Mouse (Mus musculus) MEL (cell line): Measurements from ENCODE around the gene Mri1. TPM values are rescaled to one million over a fixed set of nuclear protein-coding genes. Genes with fewer than 3 reads are reported as not detected.

Experiments
- DNase-seq: peaks from one replicate; pipeline ENCODE4 v3.0.0; 2011; ENCODE audit warnings: low read depth, low spot score
- H3K27ac ChIP-seq: 2 replicates; pipeline ENCODE4 v1.5.1; 2012; ENCODE audit warnings: low read depth, mild to moderate bottlenecking, control low read depth, low read length, moderate library complexity; ENCODE audit not compliant: control insufficient read depth
- H3K27me3 ChIP-seq, 2 experiments: fragments of 150-350 bp in 1 of 2; sonication (generic) in 1 of 2; 2 replicates each; pipeline ENCODE4 v1.6.1; 2012; ENCODE audit warnings: low read length in 2 of 2, mild to moderate bottlenecking in 2 of 2, improper control_type of control experiment in 1 of 2, moderate library complexity in 1 of 2; ENCODE audit not compliant: insufficient read depth in 2 of 2, control insufficient read depth in 1 of 2
- H3K36me3 ChIP-seq, 2 experiments: 2 replicates each; pipeline ENCODE4 v1.6.1; 2012 to 2014; ENCODE audit warnings: low read length in 2 of 2, improper control_type of control experiment in 1 of 2, inconsistent platforms in 1 of 2, mild to moderate bottlenecking in 1 of 2; ENCODE audit not compliant: insufficient read depth in 2 of 2, control insufficient read depth in 1 of 2
- H3K4me1 ChIP-seq, 2 experiments: fragments of 150-350 bp in 1 of 2; sonication (generic) in 1 of 2; 2 replicates each; pipeline ENCODE4 v1.6.1; 2012; ENCODE audit warnings: low read length in 2 of 2, improper control_type of control experiment in 1 of 2, mild to moderate bottlenecking in 1 of 2; ENCODE audit not compliant: insufficient read depth in 2 of 2, control insufficient read depth in 1 of 2
- H3K4me3 ChIP-seq, 2 experiments: fragments of 150-350 bp in 1 of 2; sonication (generic) in 1 of 2; 2 replicates each; pipeline ENCODE4 v1.5.1; 2012; ENCODE audit warnings: low read depth in 2 of 2, low read length in 2 of 2, mild to moderate bottlenecking in 2 of 2, moderate library complexity in 2 of 2, control low read depth in 1 of 2, improper control_type of control experiment in 1 of 2; ENCODE audit not compliant: control insufficient read depth in 1 of 2, insufficient read depth in 1 of 2
- H3K79me2 ChIP-seq: 2 replicates; pipeline ENCODE4 v1.6.1; 2012; ENCODE audit warnings: mild to moderate bottlenecking, low read length, moderate library complexity; ENCODE audit not compliant: control insufficient read depth, poor library complexity, insufficient read depth
- H3K9ac ChIP-seq: 2 replicates; pipeline ENCODE4 v1.6.1; 2012; ENCODE audit warnings: low read depth, mild to moderate bottlenecking, control low read depth, low read length, moderate library complexity; ENCODE audit not compliant: control insufficient read depth, poor library complexity, severe bottlenecking
- H3K9me3 ChIP-seq: fragments of 150-350 bp; sonication (generic); replicated peaks from 2 replicates; pipeline ENCODE4 v1.6.1; 2012; ENCODE audit warnings: mild to moderate bottlenecking, low read length, improper control_type of control experiment, moderate library complexity; ENCODE audit not compliant: insufficient read depth
- BHLHE40 ChIP-seq: IDR thresholded peaks from 2 replicates; pipeline ENCODE4 v1.6.1; 2012; ENCODE audit warnings: low read depth, mild to moderate bottlenecking, inconsistent platforms, low read length, improper control_type of control experiment, borderline replicate concordance
- CHD1 ChIP-seq: IDR thresholded peaks from 2 replicates; pipeline ENCODE4 v1.6.1; 2012; ENCODE audit warnings: low read depth, mild to moderate bottlenecking, inconsistent platforms, low read length, improper control_type of control experiment
- CTCF ChIP-seq, 3 experiments: IDR thresholded peaks in 2 of 3; conservative IDR thresholded peaks in 1 of 3; 2 replicates each; pipeline ENCODE4 v1.5.1; 2011 to 2012; ENCODE audit warnings: low read length in 3 of 3, low read depth in 2 of 3, mild to moderate bottlenecking in 2 of 3, improper control_type of control experiment in 1 of 3, inconsistent platforms in 1 of 3, mixed read lengths in 1 of 3, moderate library complexity in 1 of 3; ENCODE audit not compliant: control insufficient read depth in 1 of 3, insufficient read depth in 1 of 3, poor library complexity in 1 of 3, severe bottlenecking in 1 of 3
- E2F4 ChIP-seq: IDR thresholded peaks from 2 replicates; pipeline ENCODE4 v1.6.1; 2011; ENCODE audit warnings: low read depth, low read length, improper control_type of control experiment, borderline replicate concordance
- ETS1 ChIP-seq: IDR thresholded peaks from 2 replicates; pipeline ENCODE4 v1.6.1; 2012; ENCODE audit warnings: low read depth, mild to moderate bottlenecking, inconsistent platforms, low read length, improper control_type of control experiment, moderate library complexity
- GABPA ChIP-seq: IDR thresholded peaks from 2 replicates; pipeline ENCODE4 v1.6.1; 2012; ENCODE audit warnings: low read depth, mild to moderate bottlenecking, inconsistent platforms, low read length, improper control_type of control experiment, moderate library complexity
- GATA1 ChIP-seq: IDR thresholded peaks from 2 replicates; pipeline ENCODE4 v1.6.1; 2011; ENCODE audit warnings: low read depth, low read length, improper control_type of control experiment
- KAT2A ChIP-seq: conservative IDR thresholded peaks from 2 replicates; pipeline ENCODE4 v1.6.1; 2012; ENCODE audit warnings: low read depth, low read length, improper control_type of control experiment, inconsistent platforms
- MAFK ChIP-seq: IDR thresholded peaks from 2 replicates; pipeline ENCODE4 v1.6.1; 2011; ENCODE audit warnings: low read depth, mild to moderate bottlenecking, low read length, improper control_type of control experiment, borderline replicate concordance
- MAZ ChIP-seq: IDR thresholded peaks from 2 replicates; pipeline ENCODE4 v1.6.1; 2012; ENCODE audit warnings: low read depth, mild to moderate bottlenecking, inconsistent platforms, low read length, improper control_type of control experiment
- MYC ChIP-seq: IDR thresholded peaks from 2 replicates; pipeline ENCODE4 v1.6.1; 2011; ENCODE audit warnings: low read depth, mild to moderate bottlenecking, low read length, improper control_type of control experiment, moderate library complexity
- POLR2A ChIP-seq, 2 experiments: IDR thresholded peaks; 2 replicates each; pipeline ENCODE4 v1.6.1; 2011 to 2012; ENCODE audit warnings: low read length in 2 of 2, mild to moderate bottlenecking in 2 of 2, control low read depth in 1 of 2, improper control_type of control experiment in 1 of 2, low read depth in 1 of 2, moderate library complexity in 1 of 2; ENCODE audit not compliant: control insufficient read depth in 1 of 2, insufficient read depth in 1 of 2, poor library complexity in 1 of 2
- RAD21 ChIP-seq: IDR thresholded peaks from 2 replicates; pipeline ENCODE4 v1.6.1; 2011; ENCODE audit warnings: mild to moderate bottlenecking, low read depth, low read length, improper control_type of control experiment
- RCOR1 ChIP-seq: IDR thresholded peaks from 2 replicates; pipeline ENCODE4 v1.6.1; 2012; ENCODE audit warnings: low read depth, mild to moderate bottlenecking, inconsistent platforms, low read length, improper control_type of control experiment
- SIN3A ChIP-seq: IDR thresholded peaks from 2 replicates; pipeline ENCODE4 v1.6.1; 2012; ENCODE audit warnings: low read length, improper control_type of control experiment, inconsistent platforms
- SMC3 ChIP-seq: IDR thresholded peaks from 2 replicates; pipeline ENCODE4 v1.6.1; 2011; ENCODE audit warnings: low read depth, low read length, improper control_type of control experiment
- TAL1 ChIP-seq: IDR thresholded peaks from 2 replicates; pipeline ENCODE4 v1.6.1; 2012; ENCODE audit warnings: mild to moderate bottlenecking, inconsistent platforms, low read length, moderate library complexity, mixed read lengths
- TBP ChIP-seq: IDR thresholded peaks from 2 replicates; pipeline ENCODE4 v1.8.0; 2011; ENCODE audit warnings: low read depth, low read length, improper control_type of control experiment
- ZC3H11A ChIP-seq: IDR thresholded peaks from 2 replicates; pipeline ENCODE4 v1.6.1; 2012; ENCODE audit warnings: low read depth, mild to moderate bottlenecking, inconsistent platforms, low read length, improper control_type of control experiment
- ZNF384 ChIP-seq: IDR thresholded peaks from 2 replicates; pipeline ENCODE4 v1.6.1; 2012; ENCODE audit warnings: low read depth, mild to moderate bottlenecking, inconsistent platforms, low read length, improper control_type of control experiment
- polyA plus RNA-seq, 2 experiments: library from polyadenylated mRNA; stranded (reverse) in 1 of 2; unstranded in 1 of 2; fragments of >175 nt in 1 of 2; fragments of >200 nt in 1 of 2; gene quantifications; 2 replicates each; pipeline versions ENCODE4 v1.2.1 to v1.2.4; 2012; ENCODE audit warnings: low replicate concordance in 2 of 2, low read depth in 1 of 2; ENCODE audit not compliant: insufficient read length in 2 of 2, insufficient read depth in 1 of 2, missing spikeins in 1 of 2
- total RNA-seq: library from RNA; depleted of rRNA; stranded (reverse); fragments of 300-350 nt; gene quantifications from 2 replicates; pipeline ENCODE4 v1.2.3, GENCODE M21; 2012

The Mri1 gene
- total and polyA plus RNA-seq, 3 experiments = 27.8 to 43.2 TPM; not detected in 1

DNA sequence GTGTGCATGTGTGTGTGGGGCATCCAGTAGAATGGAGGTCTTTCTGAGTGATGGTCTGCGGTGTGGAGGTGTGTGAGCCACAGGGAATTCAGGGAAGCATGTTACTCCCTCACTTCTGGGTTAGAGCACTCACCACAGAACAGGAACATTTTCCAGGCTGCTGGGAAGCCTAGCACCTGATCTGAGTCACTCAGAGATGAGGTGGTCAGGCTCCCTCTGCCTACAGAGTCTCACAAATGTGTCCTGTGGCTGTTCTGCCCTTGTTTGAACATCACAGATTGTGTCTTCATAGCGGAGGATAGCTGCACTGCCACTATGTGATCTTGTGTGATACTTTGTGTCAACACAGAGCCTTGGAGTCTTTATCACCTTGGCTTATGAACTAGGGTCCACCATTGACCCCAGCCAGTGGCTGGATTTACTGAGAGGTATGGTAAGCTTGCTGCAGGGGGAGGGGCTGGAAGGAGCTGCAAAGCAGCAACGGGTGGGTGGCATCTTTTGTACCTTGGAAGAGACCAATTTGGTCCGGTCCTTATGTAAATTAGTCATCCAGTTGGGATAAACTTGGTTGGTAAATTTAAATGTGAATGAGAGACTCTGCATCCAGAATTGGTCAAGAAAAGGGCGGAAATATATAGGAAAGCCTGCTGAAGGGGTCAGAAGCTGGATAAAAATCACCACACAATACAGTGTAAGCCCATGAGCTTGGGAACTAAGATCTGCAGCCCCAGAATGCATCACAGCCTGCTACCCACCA is 40.1 kb upstream of the Mri1 start:
- Histone ChIP-seq H3K4me3 (no peak overlapping the region), H3K79me2 (no peaks in the 10 kb centered on the region), H3K9ac (no peak overlapping the region), H3K27ac (no peak overlapping the region), H3K4me1 (no peaks in the 10 kb centered on the region), H3K27me3 (peaks cover 22 to 39% of the 10 kb centered on the region in 2 experiments), H3K36me3 (no peaks in the 10 kb centered on the region), H3K9me3 (no peaks in the 10 kb centered on the region)
- DNase-seq = no peak
- no peak for TF ChIP-seq MAFK
- TF ChIP-seq MAZ = no peak
- no peak for TF ChIP-seq CHD1
- TF ChIP-seq GATA1 = no peak
- no peak for TF ChIP-seq MYC
- TF ChIP-seq KAT2A = no peak
- no peak for TF ChIP-seq TAL1
- TF ChIP-seq SMC3 = no peak
- no peak for TF ChIP-seq RCOR1
- TF ChIP-seq BHLHE40 = no peak
- TF ChIP-seq ZNF384 = no peak
- TF ChIP-seq POLR2A (IDR thresholded peaks at IDR 0.05; ENCODE audit: control insufficient read depth in 1 of 2, insufficient read depth in 1 of 2, low read depth in 1 of 2, low read length in 2 of 2, poor library complexity in 1 of 2) = no peak
- no peak for TF ChIP-seq ETS1

DNA sequence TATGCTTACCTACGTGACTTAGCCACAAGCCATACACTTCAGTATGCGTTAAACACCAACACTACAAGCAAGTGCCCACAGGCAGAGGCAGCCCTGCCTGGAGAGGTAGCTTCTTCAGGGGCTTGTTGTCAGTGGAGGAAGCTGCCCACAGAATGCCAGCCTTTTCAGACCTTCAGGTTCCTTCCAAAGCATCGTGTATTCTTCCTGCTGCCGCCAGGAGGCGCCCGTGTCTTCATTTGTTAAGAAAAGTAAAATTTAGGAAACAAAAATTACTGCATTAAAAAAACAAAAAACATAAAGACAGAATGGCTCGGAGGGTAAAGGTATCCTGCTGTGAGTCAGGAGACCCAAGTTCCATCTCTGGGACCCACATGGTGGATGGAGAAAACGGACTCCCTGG is 34.6 kb upstream of the Mri1 start:
- Histone ChIP-seq H3K79me2 (no peaks in the 10 kb centered on the region), H3K27me3 (peaks cover 6 to 12% of the 10 kb centered on the region in 2 experiments), H3K9ac (no peak overlapping the region), H3K4me3 (no peak overlapping the region), H3K27ac (no peak overlapping the region), H3K9me3 (no peaks in the 10 kb centered on the region), H3K4me1 (no peaks in the 10 kb centered on the region), H3K36me3 (no peaks in the 10 kb centered on the region)
- TF ChIP-seq E2F4 (no peak), MAFK (no peak), TBP (no peak), RAD21 (peak; percentile 72), SMC3 (peak; percentile 92), ZC3H11A (peak; percentile 72), SIN3A (no peak), GABPA (no peak), BHLHE40 (no peak), CTCF (IDR thresholded peaks at IDR 0.05 in 2 of 3, conservative IDR thresholded peaks at IDR 0.05 in 1 of 3; ENCODE audit: control insufficient read depth in 1 of 3, insufficient read depth in 1 of 3, low read depth in 2 of 3, low read length in 3 of 3, poor library complexity in 1 of 3, severe bottlenecking in 1 of 3) (peak; percentile 85 to 92 (median 87)), ZNF384 (peak; percentile 49)
- peak; percentile 87 for DNase-seq
